Mouse (Mus musculus): Measurements from ENCODE around the gene Col26a1. TPM values are rescaled to one million over a fixed set of nuclear protein-coding genes. Genes with fewer than 3 reads are reported as not detected.
A peak's percentile ranks its signal among the peaks of the same experiment; 100 is the strongest.

The Col26a1 gene
- total RNA-seq, 2 experiments from 2014 or later, result 0.60 TPM; not detected in 1

DNA sequence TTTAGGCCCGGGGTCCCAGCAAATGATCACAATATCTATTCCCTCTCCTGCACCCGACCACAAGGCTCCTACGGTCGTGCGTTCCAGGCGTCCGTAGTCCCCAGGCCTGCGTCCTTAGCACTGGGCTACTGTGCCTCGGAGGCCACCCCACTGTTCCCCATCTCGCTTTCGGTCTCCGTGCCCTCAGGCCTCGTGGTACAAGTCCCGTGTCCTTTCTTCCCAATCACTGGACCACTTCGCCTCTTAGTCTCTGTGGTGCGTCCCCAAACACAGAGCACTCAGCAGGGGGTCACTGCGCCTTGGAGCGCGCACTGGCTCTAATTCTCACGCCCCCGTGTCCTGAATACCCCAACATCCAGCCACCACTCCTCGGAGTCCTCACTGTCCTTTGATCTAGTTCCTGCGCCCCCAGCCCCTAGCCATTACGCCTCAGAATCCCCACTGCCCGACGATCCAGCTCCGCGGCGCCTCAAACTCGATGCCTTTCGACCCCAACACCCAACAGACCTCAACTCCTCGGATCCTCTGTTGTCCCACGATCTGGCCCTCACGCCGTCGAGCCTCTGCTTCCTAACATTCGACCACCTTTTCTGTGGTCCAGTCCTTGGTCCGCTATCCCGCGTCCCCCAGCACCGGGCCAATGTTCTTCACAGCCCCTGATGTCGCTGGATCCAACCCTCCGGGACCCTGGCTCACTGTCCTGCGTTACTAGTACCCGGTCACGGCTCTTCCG, 788 bp downstream of the Col26a1 start:
- DNase-seq (ENCODE audit: low spot score in 2 of 2), result no peak

DNA sequence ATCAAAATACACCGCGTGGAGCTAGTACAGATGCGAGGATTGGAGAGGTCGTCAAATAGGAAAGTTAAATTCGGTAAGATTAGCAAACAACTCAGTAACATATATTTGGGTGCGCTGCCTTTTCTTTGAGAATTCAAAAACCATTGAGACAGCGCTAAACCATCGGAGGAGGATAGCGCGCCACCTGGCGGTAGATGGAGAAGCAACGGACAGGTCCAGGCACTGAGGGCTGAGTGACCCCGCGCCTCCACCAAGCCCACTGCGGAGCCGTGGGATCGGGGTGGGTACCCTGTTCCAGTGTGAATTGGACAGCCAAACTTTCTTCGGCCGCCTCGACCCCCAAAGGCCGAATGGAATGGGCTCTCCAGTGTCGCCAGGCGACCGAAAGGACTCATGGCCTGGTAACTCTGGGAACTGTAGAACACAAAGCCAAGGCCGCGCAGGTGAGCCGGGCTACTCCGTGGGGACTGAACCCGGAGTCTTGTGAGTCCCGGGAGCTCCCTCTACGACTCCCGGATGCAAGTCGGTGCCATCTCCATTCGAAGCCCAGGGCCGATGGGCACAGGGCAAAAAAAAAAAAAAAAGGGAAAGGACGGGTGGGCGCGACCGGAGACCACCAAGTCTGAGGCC, 1.5 kb downstream of the Col26a1 start:
- peak; percentile 68 to 81 for DNase-seq (ENCODE audit: low spot score in 2 of 2)

DNA sequence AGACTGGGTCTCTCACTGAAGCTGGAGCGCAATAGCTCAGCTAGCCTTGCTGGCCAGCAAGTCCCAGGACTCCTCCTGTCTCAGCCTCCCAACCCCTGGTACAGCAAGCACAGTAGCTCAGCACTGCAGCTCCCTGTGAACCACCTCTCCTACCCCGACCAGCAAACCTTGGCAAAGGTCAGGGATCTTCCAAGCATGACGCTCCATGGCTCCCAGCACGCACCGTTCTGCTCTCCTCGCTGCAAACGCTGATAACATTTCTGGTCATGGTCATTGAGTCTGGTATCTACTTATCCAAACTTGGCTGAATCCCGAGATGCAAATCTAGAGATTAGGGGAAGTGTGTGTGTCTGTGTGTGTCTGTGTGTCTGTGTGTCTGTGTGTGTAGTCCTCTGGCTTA, 2.9 kb downstream of the Col26a1 start:
- DNase-seq (ENCODE audit: low spot score in 2 of 2), result no peak

DNA sequence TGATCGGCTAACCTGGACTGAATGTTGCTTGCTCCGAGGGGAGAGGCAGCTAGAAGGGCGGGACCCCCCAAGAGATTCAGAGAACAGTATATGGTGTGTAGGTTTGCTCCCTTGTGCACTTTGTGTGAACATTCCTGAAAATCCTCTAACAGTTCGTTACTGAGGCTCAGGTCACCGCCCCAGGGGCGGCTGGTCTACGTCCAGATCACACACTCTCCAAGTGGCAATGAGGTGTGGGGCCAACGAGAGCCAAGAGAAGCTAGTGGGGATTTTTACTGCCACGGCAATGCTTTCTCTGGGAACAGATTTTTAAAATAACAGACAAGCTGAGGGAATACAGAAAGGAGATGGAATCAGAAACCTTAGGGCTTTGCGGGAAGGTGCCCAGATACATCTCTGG, 8.7 kb downstream of the Col26a1 start:
- no peak for DNase-seq (ENCODE audit: low spot score in 2 of 2)

DNA sequence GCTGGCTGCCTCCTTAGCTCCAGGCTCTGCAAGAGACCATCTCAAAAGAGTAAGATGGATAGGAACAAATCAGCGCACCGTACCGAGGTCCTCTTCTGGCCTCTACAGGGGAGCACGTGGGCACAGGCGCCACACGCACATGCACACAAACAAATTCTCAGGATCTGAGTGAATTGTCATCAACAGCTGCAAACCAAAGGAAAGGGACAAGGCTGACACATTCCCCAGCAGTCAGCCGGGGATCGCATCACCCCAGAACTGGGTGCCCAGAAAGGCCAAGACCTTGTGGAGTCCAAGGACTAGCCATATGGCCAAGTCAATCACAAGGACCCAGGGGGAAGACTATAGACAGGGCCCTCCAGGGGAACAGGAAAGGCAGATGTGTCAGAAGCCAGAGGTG, 10.6 kb downstream of the Col26a1 start:
- DNase-seq (ENCODE audit: low spot score in 2 of 2), result no peak

DNA sequence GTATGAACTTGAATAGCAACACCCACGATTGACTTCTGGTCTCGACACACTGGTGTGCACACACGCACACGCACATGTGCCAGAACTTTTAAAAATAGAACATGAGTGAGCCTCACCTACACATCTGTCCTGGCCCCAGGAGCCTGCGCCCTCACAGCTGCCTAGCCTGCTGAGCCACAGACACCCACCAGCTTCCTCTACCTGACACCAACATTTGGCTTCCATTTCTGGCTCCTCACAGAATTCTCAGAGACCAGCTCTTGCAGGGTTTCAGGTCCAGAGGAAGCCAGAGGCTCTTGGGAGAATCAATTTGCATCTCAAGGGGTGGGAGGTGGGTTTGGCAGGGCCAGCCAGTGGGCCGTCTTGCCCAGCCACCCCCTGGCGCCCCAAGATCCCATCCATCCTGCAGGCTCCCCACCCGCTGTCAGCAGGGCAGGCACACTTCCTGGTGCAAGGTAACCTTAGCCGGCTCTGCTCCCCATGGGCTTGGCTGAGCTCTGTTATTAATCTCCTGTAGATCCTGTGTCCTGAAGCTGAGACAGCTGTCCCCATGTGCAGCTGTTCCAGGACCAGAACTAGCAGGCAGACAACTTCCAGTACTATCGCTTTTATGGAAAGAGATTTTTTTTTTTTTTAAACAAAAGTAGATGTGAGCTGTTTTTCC, 13.4 kb downstream of the Col26a1 start:
- no peak for DNase-seq (ENCODE audit: low spot score in 2 of 2)

DNA sequence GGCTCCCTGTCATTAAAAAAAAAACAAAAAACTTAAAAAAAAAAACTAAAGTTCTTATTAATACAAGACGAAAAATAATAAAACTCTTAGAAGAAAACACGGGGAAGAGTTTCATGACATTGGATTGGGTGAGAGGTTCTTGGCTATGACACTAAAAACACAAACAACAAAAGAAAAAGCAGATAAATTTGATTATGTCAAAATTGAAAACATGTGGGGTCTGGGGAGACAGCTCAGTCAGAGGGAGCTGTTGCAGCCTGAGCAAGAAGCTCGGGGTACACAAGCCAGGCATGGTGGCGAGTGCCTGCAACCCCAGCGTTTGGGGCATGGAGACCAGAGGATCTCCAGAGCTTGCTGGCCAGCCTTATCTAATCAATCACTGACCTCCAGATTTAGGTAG, 15.3 kb downstream of the Col26a1 start:
- DNase-seq (ENCODE audit: low spot score in 2 of 2), result no peak

DNA sequence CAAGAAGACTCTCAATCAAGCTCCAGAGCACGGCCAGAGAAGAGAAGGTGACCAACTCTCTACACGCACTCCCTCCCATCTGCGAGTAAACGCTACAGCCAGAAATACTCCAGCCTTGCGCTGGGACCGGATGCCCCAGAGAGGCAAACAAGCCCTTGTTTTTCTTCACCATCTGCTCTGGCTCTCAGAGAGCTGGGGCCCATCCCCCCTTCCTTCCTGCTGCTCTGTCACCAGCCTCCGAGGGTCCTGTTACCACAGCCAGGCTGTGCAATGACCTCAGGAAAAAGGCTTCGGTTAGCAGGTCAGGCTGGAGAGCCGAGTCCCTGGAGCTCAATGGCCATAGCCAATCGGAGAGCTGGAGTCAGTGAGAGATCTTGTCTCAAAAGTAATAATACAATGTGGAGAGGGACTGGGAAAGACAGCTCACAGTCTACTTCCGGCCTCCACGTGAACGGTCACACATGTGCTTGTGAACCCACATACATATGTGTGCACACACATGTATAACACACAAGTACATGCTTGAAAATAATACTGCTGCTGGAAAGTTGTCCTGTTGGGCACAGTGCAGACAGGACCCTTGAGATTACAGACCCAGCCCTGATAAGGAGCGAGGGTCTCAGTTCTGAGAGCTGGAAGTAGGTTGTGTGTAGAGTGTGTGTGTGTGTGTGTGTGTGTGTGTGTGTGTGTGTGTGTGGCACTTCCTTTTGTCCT, 18.9 kb downstream of the Col26a1 start:
- no peak for DNase-seq (ENCODE audit: low spot score in 2 of 2)

DNA sequence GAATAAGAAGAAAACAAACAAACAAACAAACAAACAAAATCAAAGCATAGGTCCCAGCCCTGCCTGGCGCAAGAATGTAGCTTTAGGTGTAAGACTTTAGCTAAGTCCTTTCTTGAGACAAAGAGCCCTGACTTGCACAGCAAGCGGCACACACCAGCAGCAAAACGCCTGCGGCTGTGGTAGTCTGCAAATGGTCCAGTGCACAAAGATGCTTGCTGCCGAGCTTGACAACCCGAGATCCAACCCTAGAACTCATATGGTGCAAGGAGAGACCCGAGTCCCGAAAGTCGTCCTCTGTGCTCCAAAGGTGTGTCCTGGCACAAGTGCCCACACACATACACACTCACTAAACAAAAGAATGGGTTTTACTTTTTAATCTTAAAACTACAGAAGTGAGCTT, 19.7 kb downstream of the Col26a1 start:
- no peak for DNase-seq (ENCODE audit: low spot score in 2 of 2)

DNA sequence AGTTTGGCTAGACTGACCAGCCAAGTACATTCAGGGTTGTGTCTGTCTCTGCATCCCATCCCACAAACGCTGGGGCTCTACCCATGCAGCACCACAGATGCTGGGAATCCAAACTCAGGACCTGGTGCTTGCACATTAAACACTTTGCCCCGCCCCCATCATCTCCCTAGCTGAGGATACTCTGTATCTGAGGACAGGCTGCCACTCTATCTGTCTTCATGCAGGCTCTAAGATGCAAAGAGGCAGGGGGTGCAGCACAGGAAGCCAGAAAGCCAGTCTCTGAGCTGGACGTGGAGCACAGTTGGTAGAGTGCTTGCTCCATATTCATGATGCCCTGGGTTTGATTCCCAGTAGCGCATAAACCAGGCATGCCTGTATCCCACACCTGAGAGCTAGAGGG, 20.2 kb downstream of the Col26a1 start:
- DNase-seq (ENCODE audit: low spot score in 2 of 2), result no peak

DNA sequence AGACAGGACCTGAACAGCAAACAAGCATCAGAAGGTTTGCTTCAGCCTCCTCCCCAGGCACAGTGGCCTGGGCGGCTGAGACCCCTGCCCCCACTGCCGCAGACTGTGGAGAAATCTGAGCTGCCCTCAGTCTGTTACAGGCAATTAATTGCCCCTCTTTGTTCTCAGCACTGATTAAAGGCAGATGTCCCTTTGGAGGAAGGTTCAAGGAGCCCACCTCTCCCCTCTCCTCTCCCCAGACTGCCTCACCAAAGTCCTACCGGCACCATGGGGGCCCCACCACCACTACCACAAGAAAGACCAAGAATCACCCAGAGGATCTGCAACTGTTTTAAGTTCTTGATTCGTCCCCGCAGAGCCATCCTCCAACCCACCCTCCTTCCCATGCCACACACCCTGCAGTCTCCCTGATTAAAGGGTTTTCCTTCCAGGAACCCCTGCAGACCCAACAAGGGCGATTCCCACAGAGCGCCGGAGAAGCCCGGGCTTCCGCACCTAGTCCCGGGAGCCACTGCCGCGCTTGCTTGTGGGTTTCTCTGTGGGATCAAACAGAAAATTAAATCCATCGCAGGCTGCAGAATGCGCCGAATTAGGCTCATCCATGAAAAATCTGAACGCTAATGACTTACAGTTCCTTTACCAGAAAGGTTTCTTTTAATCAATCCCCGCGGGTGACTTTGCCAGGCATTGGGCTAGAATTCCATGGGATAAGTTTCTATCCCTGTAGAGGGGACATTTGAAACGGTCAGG, 21.6 kb downstream of the Col26a1 start:
- no peak for DNase-seq (ENCODE audit: low spot score in 2 of 2)

DNA sequence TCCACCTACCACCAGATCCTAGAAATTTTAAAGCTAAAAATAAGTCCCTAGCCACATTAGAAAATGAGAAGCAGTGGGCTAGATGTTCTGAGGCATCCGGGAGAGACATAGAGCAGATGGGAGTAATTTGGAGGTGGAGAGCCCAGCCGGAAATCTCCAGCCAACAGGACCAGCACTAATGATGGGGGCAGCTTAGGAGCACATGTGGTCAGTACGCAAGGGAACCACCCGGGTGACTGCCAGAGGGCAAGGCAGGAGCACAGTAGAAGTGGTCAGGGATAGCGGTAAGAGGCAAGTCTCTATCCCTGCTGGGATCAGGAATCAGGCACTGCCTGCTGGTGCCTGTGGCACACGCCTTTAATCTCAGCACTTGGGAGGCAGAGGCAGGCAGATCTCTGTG, 32.3 kb downstream of the Col26a1 start:
- no peak for DNase-seq (ENCODE audit: low spot score in 2 of 2)

DNA sequence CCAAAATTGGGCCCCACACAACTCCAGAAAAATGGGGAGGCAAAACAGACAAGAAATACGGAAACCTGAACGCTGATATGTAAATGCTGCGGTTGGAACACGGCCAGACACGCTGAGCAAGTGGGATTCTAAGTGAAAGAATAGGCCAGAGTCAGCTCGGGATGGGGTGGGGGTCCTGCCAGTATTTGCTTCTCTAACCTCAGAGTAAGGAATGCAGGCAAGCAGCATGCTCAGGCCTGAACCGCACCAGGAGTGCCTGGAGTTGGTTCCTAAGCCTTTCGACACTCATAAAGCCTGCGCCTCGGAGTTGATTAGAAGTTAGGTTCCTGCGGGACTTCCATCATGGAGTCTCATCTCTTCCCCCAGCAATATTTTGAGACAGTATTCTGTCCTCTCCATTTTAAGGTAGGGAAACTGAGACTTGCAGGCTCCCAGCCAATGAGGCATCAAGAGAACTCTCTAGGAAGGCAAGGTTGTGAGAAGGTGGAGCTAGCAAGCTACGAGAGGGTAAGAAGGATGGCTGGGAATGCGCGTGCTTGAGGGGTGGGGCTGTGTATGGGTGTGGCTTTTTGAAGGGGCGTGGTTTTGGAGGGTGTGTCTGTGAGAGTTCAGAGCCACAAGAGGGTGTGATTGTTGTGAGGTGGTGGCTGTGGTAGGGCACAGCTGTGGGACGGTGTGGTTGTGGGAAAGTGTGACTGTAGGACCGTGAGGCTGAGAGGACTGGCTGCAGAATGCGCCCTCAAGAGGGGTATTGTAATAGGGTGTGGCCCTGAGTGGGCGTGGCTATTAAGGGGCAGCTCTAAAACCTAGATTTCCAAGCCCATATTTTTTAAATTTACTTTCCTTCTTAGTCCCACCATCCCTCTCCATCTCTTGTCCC, 36.4 kb downstream of the Col26a1 start:
- DNase-seq (ENCODE audit: low spot score in 2 of 2), result no peak

DNA sequence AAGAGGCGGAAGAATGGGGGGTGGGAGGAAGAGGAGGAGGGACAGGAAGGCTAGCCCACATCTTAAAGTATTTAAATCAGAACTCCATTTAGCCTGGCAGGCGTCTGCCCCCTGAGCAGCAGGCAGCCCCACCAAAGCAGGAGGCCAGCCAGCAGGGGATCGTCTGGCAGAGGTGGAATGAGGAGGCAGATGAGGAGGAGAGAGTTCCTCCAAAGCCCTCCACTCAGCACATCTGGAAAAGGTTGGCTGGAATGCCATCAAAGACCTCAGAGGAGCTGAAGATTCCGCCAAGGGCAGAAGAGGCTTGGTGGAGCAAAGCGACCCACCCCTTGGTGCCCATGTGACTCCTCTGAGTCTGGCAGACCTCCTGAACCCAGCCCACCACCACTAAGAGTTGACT, 39.1 kb downstream of the Col26a1 start:
- no peak for DNase-seq (ENCODE audit: low spot score in 2 of 2)

DNA sequence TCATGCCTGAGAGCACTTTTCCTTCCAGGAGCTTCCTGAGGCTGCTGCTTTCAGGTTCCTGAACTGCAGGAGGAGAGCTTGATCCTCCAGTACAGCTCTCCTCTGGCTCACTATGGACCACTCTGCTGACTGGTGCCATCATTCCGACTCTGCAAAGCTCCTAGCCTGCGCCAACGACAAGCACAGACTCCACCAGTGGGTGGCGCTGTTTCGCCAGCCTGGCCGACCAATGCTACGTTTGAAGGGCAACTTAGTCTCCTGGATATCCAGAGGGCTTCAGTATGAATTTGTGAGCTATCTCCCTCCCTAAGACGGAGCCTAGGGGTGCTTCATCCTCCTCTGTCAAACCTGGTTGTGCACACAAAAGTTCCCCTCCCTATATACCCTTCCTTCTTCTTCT, 43.0 kb downstream of the Col26a1 start:
- DNase-seq (ENCODE audit: low spot score in 2 of 2), result peak; percentile 54 to 62

DNA sequence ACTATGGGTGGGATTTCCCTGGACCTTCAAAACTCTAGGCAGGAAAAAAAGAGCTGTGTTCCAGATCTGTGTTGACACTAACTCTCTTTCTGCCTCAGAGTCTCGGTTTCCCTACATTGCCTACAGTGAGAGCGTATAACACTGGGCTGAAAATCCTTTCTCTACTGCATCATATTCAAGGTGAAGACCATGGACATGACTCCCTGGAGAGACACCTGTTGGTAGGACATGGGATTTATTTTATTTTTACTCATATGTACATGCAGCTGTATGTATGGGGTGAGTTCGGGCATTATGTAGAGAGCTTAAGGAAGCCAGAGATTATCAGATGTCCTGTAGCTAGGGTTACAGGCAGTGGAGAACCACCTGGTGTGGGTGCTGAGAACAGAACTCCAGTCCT, 50.0 kb downstream of the Col26a1 start:
- DNase-seq (ENCODE audit: low spot score in 2 of 2), result no peak

DNA sequence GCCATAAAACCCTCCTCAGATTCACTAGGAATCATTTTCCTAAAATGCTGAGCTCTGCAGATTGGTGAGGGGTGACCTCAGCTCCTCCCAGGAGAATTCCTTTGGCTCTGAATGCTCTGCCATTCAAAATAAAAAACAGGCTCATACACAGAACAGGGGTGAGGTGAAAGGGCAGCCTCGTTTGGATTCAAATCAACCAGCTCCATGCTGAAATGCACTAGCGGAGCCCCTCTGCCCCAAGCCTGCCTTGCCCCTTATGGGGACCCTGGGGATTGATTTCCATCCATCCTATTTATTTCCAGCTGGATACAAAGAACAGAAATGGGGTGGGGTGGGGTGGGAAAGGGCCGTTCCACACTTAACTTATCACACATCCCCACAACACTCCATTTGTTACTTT, 52.9 kb downstream of the Col26a1 start:
- DNase-seq (ENCODE audit: low spot score in 2 of 2), result no peak

DNA sequence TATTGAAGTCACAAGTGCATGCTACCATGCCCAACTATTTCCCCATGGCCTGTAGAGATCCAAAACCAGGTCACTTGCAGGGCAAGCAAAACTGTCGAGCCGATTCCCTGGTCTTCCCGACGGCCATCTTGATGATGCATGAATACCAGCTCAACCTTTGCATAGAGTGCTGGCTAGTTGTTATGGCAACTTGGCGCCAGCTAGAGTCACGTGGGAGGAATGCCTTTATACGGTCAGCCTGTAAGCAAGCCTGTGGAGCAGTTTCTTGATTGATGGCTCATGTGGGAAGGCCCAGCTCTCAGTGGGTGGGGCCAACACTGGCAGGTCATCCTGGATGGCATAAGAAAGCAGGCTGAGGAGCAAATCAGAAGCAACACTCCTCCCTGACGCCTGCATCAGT, 61.0 kb downstream of the Col26a1 start:
- no peak for DNase-seq (ENCODE audit: low spot score in 2 of 2)

DNA sequence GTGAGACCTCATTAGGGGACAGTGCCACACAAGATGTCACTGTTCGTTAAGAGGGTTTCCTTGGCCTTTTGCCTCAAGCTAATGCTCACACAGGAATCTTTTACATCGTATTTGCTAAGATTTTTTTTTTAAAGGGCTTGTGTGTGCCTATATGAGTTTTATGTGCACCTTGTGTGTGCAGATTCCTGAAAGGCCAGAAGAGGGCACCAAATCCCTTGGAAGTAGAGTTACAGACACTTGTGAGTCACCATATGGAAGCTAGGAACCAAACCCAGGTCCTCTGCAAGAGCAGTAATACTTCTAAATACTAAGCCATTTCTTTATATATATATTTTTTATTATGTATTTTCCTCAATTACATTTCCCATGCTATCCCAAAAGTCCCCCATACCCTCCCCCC, 62.1 kb downstream of the Col26a1 start:
- DNase-seq (ENCODE audit: low spot score in 2 of 2), result no peak

DNA sequence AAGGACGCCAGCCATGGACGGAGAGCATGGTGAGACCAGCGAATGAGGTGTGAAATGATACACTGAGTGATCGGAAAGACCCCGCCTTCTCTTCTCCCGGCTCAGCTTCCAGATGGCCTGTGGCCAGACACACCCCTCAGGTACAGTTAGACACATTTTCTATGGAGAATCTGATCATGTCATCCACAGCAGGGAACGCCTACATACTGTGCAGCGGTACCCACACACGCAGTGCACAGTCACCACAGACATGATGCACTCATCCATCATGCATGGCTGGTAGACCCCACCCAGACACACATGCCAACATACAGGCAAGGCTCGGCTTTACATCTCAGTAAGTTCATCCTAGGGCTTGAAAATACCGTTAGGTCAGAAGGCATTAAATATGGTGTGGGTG, 63.3 kb downstream of the Col26a1 start:
- DNase-seq (ENCODE audit: low spot score in 2 of 2), result no peak

Measured in adrenal gland, adult 18-20 months (tissue).